Mouse (Mus musculus) c-Kit-positive CD71-positive TER-119-positive erythroid progenitor cells, embryonic 14.5 days (primary cell): ENCODE data around the gene Ccdc57.
"Not testable (repeated sequence)": the region's sequence is repeated elsewhere in the genome, so short reads cannot be mapped to it uniquely, and the experiment has no call there.

Experiments
- DNase-seq: peaks from one replicate; pipeline ENCODE4 v3.0.0-alpha.2; 2013; ENCODE audit warnings: low spot score

Ccdc57 gene

GRCm38 (mm10) chr11:120903159-120903850 is 29.4 kb downstream of the Ccdc57 start:
- DNase-seq = no peak

- peak; percentile 44 for DNase-seq
Observed at GRCm38 (mm10) chr11:120902487-120903142, 30.1 kb downstream of the Ccdc57 start.

- DNase-seq = no peak
Observed at GRCm38 (mm10) chr11:120901729-120902486, 30.8 kb downstream of the Ccdc57 start.

GRCm38 (mm10) chr11:120900276-120901244 is 32.1 kb downstream of the Ccdc57 start:
- DNase-seq = peak; percentile 75

- DNase-seq = no peak
Observed at GRCm38 (mm10) chr11:120898114-120898548, 34.5 kb downstream of the Ccdc57 start.

- DNase-seq = no peak
Observed at GRCm38 (mm10) chr11:120895441-120895840, 37.2 kb downstream of the Ccdc57 start.

GRCm38 (mm10) chr11:120894397-120894796 is 38.3 kb downstream of the Ccdc57 start:
- DNase-seq = no peak

- no peak for DNase-seq
Observed at GRCm38 (mm10) chr11:120889216-120889615, 43.5 kb downstream of the Ccdc57 start.

- DNase-seq = no peak
Observed at GRCm38 (mm10) chr11:120888718-120889117, 44.0 kb downstream of the Ccdc57 start.

- no peak for DNase-seq
Observed at GRCm38 (mm10) chr11:120887502-120887901, 45.2 kb downstream of the Ccdc57 start.

GRCm38 (mm10) chr11:120886462-120886861 is 46.2 kb downstream of the Ccdc57 start:
- DNase-seq = no peak

- no peak for DNase-seq
Observed at GRCm38 (mm10) chr11:120883601-120884000, 49.1 kb downstream of the Ccdc57 start.

GRCm38 (mm10) chr11:120882931-120883330 is 49.7 kb downstream of the Ccdc57 start:
- DNase-seq = no peak

GRCm38 (mm10) chr11:120873206-120873605 is 59.5 kb downstream of the Ccdc57 start:
- DNase-seq = no peak

- DNase-seq = no peak
Observed at GRCm38 (mm10) chr11:120871521-120871920, 61.2 kb downstream of the Ccdc57 start.

GRCm38 (mm10) chr11:120865816-120866215 is 66.9 kb downstream of the Ccdc57 start:
- no peak for DNase-seq

- no peak for DNase-seq
Observed at GRCm38 (mm10) chr11:120862819-120863218, 69.9 kb downstream of the Ccdc57 start.

GRCm38 (mm10) chr11:120855938-120856337 is 76.7 kb downstream of the Ccdc57 start:
- not testable (repeated sequence) for DNase-seq

GRCm38 (mm10) chr11:120853788-120854187 is 78.9 kb downstream of the Ccdc57 start:
- DNase-seq = no peak

GRCm38 (mm10) chr11:120853158-120853557 is 79.5 kb downstream of the Ccdc57 start:
- DNase-seq = no peak

GRCm38 (mm10) chr11:120852083-120852935 is 80.4 kb downstream of the Ccdc57 start:
- DNase-seq = no peak
